Mouse (Mus musculus) liver, embryonic 14.5 days (tissue): ENCODE measurements around the gene Pde4d.

ENCODE experiments used
- CTCF ChIP-seq: IDR thresholded peaks from 2 replicates; pipeline ENCODE4 v1.5.1; 2016; ENCODE audit warnings: antibody characterized with exemption, low read depth, control low read depth
- EP300 ChIP-seq: IDR thresholded peaks from 2 replicates; pipeline ENCODE4 v1.6.1; 2016; ENCODE audit warnings: antibody characterized with exemption, low read depth

DNA sequence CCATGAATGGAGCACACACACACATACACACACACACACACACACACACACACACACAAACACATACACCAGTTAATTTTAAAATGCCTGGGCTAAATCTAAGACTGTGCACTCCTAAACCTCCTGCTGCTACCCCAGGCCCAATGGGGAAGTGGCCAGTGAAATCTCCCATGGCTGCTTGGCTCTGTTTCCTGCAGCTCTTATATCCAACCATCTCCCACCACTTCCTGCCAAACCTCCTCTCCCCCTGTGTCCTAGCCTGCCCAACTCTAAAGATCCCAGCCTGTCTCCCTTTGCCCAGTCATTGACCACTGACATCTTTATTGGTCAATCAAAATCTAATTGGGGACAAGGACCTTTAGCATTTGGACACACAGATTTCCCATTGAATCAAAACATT, 814.1 kb downstream of the Pde4d start:
- TF ChIP-seq CTCF (no peak), EP300 (no peak)
